Mouse (Mus musculus) inflammation-experienced regulatory T-cells, adult 6 months (primary cell): ENCODE results near the gene Kcnj14. TPM values are rescaled to one million over a fixed set of nuclear protein-coding genes. Genes with fewer than 3 reads are reported as not detected.

Experiments used
- ATAC-seq: one replicate; pipeline ENCODE4 v1.8.0; 2017
- polyA plus RNA-seq, 3 experiments: library from polyadenylated mRNA; unstranded; fragments of 100-300 nt; shearing (Covaris generic); gene quantifications; one replicate each; pipeline ENCODE4 v1.2.1; 2017

The Kcnj14 gene
- polyA plus RNA-seq, 3 experiments from 2014 or later = not detected

DNA sequence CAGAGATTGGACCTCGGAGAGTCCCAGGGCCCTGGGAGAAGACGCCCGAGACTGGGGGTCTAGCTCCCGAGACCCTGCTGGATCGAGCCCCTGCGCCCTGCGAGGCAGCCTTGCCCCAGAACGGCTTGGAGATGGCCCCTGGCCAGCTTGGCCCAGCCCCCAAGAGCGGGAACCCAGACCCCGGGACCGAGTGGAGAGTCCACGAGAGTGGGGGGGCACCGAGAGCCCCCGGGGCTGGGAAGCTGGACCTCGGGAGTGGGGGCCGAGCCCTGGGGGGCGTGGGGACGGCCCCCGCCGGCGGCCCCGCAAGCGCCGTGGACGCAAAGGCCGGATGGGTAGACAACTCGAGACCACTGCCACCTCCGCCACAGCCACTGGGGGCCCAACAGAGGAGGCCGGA is 29.6 kb downstream of the Kcnj14 start:
- ATAC-seq = no peak

DNA sequence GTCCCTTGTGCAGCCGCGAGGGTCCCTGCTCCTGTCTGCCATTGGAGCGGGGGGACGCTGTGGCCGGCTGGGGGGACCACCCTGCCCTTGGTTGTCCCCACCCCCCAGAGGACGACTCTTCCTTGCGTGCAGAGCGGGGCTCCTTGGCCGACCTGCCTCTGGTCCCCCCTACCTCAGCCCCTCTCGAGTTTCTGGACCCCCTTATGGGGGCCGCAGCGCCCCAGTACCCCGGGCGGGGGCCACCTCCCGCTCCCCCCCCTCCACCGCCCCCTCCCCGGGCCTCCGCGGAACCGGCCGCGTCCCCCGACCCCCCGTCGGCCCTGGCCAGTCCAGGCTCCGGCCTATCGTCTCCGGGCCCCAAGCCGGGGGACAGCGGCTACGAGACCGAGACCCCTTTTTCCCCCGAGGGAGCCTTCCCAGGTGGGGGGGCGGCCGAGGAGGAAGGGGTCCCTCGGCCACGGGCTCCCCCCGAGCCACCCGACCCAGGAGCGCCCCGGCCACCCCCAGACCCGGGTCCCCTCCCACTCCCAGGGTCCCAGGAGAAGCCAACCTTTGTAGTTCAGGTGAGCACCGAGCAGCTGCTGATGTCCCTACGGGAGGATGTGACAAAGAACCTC is 30.5 kb downstream of the Kcnj14 start:
- no peak for ATAC-seq

DNA sequence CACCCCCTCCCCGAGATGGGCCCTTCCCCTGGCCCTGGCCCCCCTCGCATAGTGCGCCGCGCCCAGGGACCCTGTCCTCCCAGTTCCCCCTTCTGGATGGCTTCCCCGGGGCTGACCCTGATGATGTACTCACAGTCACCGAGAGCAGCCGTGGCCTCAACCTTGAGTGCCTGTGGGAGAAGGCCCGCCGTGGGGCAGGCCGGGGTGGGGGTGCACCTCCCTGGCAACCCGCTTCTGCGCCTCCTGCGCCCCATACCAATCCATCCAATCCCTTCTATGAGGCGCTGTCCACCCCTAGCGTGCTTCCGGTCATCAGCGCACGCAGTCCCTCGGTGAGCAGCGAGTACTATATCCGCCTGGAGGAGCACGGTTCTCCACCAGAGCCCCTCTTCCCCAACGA is 31.3 kb downstream of the Kcnj14 start:
- ATAC-seq = no peak

GRCm38 (mm10) chr7:45791756-45792490 is 32.7 kb downstream of the Kcnj14 start:
- no peak for ATAC-seq

DNA sequence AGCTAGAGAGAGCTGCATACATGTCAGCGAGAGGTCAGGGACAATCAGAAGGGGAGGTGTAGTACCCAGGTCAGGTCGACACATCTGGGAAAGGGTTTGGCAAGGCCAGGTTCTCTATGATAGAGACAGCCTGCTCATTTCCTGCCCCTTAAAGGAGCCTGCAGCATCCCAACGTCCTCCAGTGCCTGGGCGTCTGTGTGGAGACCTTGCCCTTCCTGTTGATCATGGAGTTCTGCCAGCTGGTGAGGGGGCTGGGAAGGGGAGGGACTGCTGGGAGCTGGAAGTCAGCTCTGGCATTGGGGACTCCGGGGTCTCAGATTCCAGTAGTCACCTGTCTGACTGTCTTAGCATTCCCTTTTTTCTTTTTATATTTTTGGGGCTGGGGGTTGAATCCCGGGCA is 33.9 kb downstream of the Kcnj14 start:
- ATAC-seq = no peak

DNA sequence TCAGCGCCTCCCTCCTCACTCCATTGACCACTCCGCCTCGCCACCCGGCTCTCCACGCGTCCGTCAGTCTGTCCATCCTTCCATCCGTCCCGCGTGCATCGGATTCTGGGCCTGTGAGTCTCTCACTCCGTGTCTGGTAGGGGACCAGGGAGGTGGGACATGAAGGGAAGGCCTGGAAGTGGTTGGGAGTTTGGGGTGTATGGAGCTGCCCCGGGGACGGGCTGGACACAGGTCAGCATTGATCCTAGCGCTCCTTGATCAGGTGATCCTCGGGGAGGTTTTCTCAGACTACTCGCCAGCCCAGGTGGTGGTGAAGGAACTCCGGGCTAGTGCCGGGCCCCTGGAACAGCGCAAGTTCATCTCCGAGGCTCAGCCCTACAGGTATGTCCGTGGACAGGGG is 36.9 kb downstream of the Kcnj14 start:
- no peak for ATAC-seq

DNA sequence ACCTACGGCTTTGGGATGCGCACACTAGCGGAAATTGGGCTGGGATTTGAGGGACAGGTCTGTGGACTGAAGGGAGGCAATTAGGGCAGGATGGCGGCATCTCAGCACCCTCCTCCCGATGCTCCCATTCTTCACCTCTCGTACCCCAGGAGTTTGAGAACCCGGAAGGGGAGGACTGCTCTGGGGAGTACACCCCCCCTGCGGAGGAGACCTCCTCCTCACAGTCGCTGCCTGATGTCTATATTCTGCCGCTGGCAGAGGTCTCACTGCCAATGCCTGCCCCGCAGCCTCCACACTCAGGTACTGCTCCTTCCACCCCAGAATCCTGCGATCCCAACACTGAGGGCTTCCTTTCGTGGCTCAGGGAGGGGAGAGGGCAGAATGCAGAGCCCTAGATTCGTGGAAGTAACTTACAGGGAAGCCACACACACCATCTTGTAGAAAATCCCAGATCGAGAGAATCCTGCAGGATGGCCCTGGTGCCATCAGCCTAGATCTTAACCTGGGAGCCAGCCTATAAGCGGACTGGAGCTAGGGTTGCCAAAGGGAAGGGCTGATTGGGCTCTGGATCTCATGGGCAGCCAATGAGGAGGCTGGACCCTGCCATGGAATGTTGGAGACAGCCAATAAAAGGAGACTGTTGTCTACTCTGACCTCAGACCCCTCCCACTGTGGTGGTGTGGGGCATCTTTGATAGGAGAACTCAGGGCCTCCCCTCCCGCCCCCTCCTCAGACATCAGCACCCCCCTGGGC is 37.7 kb downstream of the Kcnj14 start:
- no peak for ATAC-seq

GRCm38 (mm10) chr7:45786136-45786578 is 38.4 kb downstream of the Kcnj14 start:
- ATAC-seq = peak; percentile 42

- no peak for ATAC-seq
Measured at GRCm38 (mm10) chr7:45785388-45786135, 39.0 kb downstream of the Kcnj14 start.

DNA sequence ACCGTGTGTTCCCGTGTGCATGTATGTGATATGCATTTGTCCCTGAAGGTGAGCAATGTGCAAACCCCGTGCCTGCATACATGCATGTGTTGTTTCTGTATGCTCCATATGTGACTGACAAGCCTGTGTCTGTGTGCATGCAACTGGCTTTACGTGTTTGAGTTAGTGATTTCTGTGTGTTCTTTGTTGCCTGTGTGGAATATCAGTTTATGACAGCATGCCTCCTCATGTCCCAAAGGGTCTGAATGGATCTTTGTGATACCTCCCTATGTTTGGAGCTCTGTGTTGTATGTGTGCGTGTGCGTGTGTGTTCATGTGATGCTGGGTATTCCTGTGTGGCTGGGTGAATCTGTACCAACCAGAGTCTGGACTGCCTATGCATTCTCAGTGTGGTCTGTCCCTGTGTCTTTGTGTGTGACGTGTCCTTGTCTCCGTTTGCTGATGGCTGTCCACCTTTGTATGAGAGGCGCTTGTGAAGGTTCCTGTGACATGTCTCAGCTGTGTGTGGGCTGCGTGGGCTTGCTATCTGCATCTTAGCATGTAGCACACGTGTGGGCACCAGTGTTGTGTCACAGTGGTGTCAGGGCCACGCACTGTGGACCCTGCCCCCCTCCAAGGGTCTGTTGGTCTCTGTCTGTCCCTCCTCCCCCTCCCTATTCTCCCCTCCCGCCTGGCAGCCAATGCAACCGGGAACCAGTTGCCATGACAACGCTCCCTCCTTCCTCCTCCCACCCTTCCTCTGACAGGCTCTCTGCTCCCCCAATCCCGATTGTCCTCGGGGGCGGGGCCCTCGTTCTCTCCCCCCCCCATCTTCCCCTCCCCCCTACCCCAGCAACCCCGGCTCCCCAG is 39.8 kb downstream of the Kcnj14 start, which contains the start of gene Sult2b1:
TSS of gene Sult2b1 (minus strand) at position 146 of the 849 bp plus-strand sequence.
- no peak for ATAC-seq

GRCm38 (mm10) chr7:45783511-45784091 is 41.0 kb downstream of the Kcnj14 start, which contains the start of gene Lmtk3:
Gene Lmtk3 (plus strand): TSS chr7:45783738.
- ATAC-seq = no peak

GRCm38 (mm10) chr7:45782271-45782670 is 42.3 kb downstream of the Kcnj14 start:
- ATAC-seq = no peak

DNA sequence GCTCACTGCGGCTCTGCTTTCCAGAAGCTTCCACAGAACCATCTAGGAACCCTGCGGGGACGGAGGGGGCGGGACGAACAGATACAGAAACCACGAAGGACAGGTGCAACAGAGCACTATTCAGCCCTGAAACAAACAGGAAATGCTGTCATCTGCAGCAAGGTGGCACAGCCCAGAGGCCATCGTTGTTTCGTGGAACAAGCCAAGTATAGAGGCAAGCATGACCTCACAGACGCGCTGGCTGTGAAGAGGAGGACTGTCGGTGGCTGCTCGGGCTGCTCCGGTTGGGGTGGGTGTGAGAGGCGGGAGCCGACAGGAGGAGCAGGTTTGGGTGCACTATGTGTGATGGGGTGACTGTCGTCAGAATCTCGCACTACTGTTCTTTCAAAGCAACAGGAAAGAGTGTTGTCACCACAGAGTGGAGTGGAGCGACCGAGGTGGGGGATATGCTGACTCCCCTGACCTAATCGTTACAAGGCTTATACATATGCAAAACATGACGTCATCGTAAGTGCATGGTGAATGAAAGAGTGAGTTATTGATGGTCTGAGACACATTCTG is 45.4 kb downstream of the Kcnj14 start:
- peak; percentile 88 for ATAC-seq

DNA sequence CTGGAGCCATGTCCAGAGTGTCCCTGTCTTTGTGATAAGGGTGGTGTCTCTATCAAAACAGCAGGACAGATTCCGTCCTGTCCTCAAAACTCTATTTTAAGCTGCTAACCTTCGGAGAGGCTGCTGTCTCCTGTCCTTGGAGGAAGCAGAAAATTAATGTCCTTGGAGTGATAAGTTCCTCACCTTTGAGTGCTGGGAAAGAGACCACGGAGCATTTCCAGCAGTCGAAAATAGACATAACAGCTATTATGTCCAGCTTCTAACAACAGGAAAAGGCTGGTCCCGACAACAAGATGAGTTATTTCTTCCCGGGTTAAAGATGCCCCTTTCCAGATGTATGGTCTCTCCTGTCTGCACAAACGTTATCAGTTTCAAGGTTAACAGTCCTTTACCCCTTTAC is 49.3 kb downstream of the Kcnj14 start:
- no peak for ATAC-seq

DNA sequence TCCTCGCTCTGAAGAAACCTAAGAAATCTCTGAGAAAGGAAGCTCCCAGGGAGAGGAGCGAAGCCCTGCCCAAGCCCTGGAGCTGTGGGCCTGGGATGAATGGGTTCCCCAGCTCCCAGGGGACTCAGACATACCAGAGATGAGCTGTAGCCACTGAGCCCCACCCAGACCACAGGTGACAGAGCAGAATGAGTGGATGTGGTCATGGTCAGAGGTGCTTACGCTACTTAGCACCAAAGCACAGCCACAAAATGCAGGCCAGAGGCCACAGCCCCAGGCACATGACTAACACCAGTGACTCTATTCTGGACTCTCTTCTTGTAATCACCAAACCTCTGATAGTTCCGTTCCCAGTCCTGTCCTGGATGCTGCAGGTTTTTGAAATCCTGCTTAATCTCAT is 53.5 kb downstream of the Kcnj14 start:
- ATAC-seq = no peak

DNA sequence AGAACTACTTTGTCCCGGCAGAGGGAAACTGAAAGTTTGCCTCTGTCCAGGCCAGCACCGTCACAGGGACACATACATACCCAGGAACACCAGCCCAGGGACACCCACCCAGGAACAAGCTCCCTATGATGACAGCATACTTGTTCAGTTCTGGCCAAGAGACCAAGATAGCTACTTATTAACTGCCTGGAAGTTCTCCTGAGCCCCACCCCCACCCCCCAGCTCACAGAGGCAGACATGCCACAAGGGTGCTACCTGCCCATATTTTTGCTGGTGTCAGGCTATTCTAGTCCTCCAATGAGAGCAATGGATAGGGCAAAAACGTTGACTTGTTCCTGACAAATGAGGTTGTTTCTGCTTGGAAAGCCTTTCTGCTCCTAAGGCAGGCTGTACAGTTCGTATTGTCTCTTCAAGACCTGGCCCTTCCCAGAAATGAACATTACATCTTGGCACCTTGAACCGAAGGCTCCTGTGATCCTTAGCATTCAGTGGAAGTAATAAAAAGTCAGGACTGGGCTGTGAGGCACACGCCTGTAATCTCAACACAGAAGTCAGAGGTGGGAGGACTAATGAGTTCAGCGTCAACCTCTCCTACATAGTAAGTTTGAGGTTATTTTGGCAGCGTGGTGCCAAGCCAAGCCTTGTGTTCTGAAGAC is 54.0 kb downstream of the Kcnj14 start:
- ATAC-seq = no peak

DNA sequence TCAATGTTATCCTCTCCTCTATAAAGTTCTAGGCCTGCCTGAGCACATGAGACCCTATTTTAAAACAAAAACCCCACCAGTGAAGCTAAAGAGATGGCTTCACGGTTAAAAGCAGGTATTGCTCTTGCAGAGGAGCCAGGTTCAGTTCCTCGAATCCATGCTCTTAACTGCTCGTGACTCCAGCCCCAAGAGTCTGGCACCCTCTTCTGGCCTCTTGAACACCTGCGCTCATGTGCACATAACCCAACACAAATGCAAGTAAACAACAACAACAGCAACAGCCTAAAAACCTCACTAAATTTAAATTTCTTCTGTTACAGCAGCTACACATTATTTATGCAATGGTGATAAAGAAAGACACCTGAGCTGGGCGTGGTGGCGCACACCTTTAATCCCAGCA is 57.1 kb downstream of the Kcnj14 start:
- ATAC-seq = no peak

DNA sequence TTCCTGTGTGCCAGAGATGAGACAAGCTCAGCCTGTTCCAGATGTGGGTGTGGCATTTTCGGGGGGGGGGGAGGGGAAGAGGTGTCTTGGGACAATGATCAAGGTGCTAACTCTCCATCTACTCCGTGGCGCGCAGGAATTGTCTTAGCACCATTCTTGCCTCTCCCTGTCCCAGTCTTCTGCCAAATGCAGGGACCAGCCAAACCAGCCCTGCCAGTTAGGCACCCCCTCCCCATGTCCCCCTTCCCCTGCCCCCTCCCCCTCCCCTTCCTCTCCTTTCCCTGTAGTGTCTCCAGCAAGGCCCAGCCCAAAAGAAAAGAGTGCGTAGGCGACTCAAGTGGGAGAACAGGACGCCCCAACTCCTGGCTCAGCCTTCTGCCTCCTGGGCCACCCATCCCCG is 57.8 kb downstream of the Kcnj14 start:
- no peak for ATAC-seq
